ENCODE assay signal across 22 mouse cellular contexts in genomic region chr12:79272604-79273003, GRCm38 (mm10). TPM values are rescaled to one million over a fixed set of nuclear protein-coding genes. Genes with fewer than 3 reads are reported as not detected.
DNase-seq lines count a peak whose midpoint lies in the region; ATAC-seq and TF ChIP-seq lines count a peak whose summit lies in the region.
"Had no signal": no experiment of that assay in that cellular context is flagged by ENCODE, and none has a peak within 500 bp of the region (broad histone marks: within the 10 kb centered on the region; RNA-seq: fewer than 3 reads in every experiment).

No protein-coding gene starts in this region.

- H3K27me3 ChIP-seq in liver, embryonic 13.5 days = no peaks in the 10 kb centered on the region
- H3K27me3 ChIP-seq in liver, embryonic 16.5 days (ENCODE audit: control insufficient read depth, insufficient read depth, low read depth, low read length) = no peaks in the 10 kb centered on the region
- H3K27me3 ChIP-seq in cerebellum, adult 2 months (ENCODE audit: control insufficient read depth, insufficient read depth, low read length) = no peaks in the 10 kb centered on the region
- H3K27me3 ChIP-seq: forebrain, embryonic 13.5 days; heart, embryonic 13.5 days; hindbrain, embryonic 12.5 days; hindbrain, embryonic 15.5 days had no signal

- H3K27ac ChIP-seq in liver, embryonic 13.5 days = no peak overlapping the region
- H3K27ac ChIP-seq in liver, embryonic 16.5 days (ENCODE audit: low read length) = peak overlapping the region; percentile 38; the same call in 1 of the 2 replicates
- no peak overlapping the region for H3K27ac ChIP-seq in cerebellum, adult 2 months (ENCODE audit: insufficient read depth, low read length)
- H3K27ac ChIP-seq: forebrain, embryonic 10.5 days; forebrain, embryonic 13.5 days; heart, embryonic 13.5 days; hindbrain, embryonic 12.5 days; hindbrain, embryonic 15.5 days had no signal

- no peak overlapping the region for H3K9ac ChIP-seq in liver, embryonic 13.5 days
- H3K9ac ChIP-seq in liver, embryonic 16.5 days (ENCODE audit: low read depth, low read length) = no peak overlapping the region
- H3K9ac ChIP-seq: forebrain, embryonic 13.5 days; heart, embryonic 13.5 days; hindbrain, embryonic 12.5 days; hindbrain, embryonic 15.5 days had no signal

- DNase-seq in heart, adult 11 months = peak; percentile 70
- DNase-seq in heart, postnatal 25 days (ENCODE audit: low spot score) = no peak
- no peak for DNase-seq in liver, embryonic 13.5 days
- DNase-seq in cerebellum, adult 2 months = no peak
- DNase-seq: adrenal gland, adult 8-10 months; adrenal gland, postnatal 25 days; cerebellum, adult 11-12 months; cerebellum, adult 9-10 months; cerebellum, postnatal 14 days; gastrocnemius, postnatal 10 days; gastrocnemius, postnatal 36 days; heart, adult 18-20 months; heart, postnatal 14 days had no signal

- peaks cover 3% of the 10 kb centered on the region; the same call in 1 of the 2 replicates for H3K4me1 ChIP-seq in liver, embryonic 13.5 days (replicated peaks)
- H3K4me1 ChIP-seq in liver, embryonic 16.5 days (ENCODE audit: control insufficient read depth, low read depth, low read length) = no peaks in the 10 kb centered on the region; the same call in none of the 2 replicates
- no peaks in the 10 kb centered on the region for H3K4me1 ChIP-seq in cerebellum, adult 2 months (ENCODE audit: control insufficient read depth, insufficient read depth, low read length)
- H3K4me1 ChIP-seq: forebrain, embryonic 10.5 days; forebrain, embryonic 13.5 days; heart, embryonic 13.5 days; hindbrain, embryonic 12.5 days; hindbrain, embryonic 15.5 days had no signal

- no peak for TF ChIP-seq CTCF in cerebellum, adult 2 months (IDR thresholded peaks at IDR 0.05; ENCODE audit: borderline replicate concordance, insufficient read depth, low read depth, low read length)

- TF ChIP-seq POLR2A in cerebellum, adult 2 months (IDR thresholded peaks at IDR 0.05; ENCODE audit: borderline replicate concordance, insufficient read depth, low read length) = no peak

- H3K4me2 ChIP-seq in liver, embryonic 13.5 days = no peak overlapping the region
- no peak overlapping the region for H3K4me2 ChIP-seq in liver, embryonic 16.5 days (ENCODE audit: low read depth, low read length)
- H3K4me2 ChIP-seq: forebrain, embryonic 13.5 days; heart, embryonic 13.5 days; hindbrain, embryonic 12.5 days; hindbrain, embryonic 15.5 days had no signal

- no peak overlapping the region for H3K4me3 ChIP-seq in liver, embryonic 13.5 days (replicated peaks)
- no peak overlapping the region for H3K4me3 ChIP-seq in liver, embryonic 16.5 days (ENCODE audit: low read depth, low read length)
- H3K4me3 ChIP-seq in cerebellum, adult 2 months (replicated peaks; ENCODE audit: insufficient read depth, low read depth, low read length) = no peak overlapping the region
- H3K4me3 ChIP-seq: forebrain, embryonic 10.5 days; forebrain, embryonic 13.5 days; heart, embryonic 13.5 days; hindbrain, embryonic 12.5 days; hindbrain, embryonic 15.5 days had no signal

- ATAC-seq in liver, embryonic 13.5 days (ENCODE audit: low read depth) = peak; percentile 60
- ATAC-seq in liver, embryonic 16.5 days (ENCODE audit: low read depth) = peak; percentile 89
- no peak for ATAC-seq in granulocyte monocyte progenitor cell, adult 5-6 weeks (replicated peaks; ENCODE audit: poor library complexity, severe bottlenecking)
- ATAC-seq: activated CD4-positive, CD25-positive, alpha-beta regulatory T cell, adult 4 months; forebrain, embryonic 13.5 days; forebrain, embryonic 16.5 days had no signal

- intact Hi-C loops in heart, postnatal 25 days (cut with DNase I) = no loop called here

- WGBS in liver, embryonic 13.5 days (ENCODE audit: insufficient replicate concordance) = 62% methylated on average over 4 of the region's 4 CpGs
- 66% methylated on average over 4 of the region's 4 CpGs for WGBS in liver, embryonic 16.5 days (ENCODE audit: insufficient replicate concordance)
- 86% methylated on average over 4 of the region's 4 CpGs for WGBS in cerebellum, adult 2 months

- H3K36me3 ChIP-seq in liver, embryonic 13.5 days = peaks cover 90% of the 10 kb centered on the region
- peaks cover 34% of the 10 kb centered on the region for H3K36me3 ChIP-seq in liver, embryonic 16.5 days (ENCODE audit: control insufficient read depth, insufficient read depth)

- H3K9me3 ChIP-seq in liver, embryonic 13.5 days (replicated peaks) = no peaks in the 10 kb centered on the region
- H3K9me3 ChIP-seq in liver, embryonic 16.5 days (replicated peaks; ENCODE audit: control insufficient read depth, low read length) = no peaks in the 10 kb centered on the region
- H3K9me3 ChIP-seq: forebrain, embryonic 10.5 days; forebrain, embryonic 13.5 days; heart, embryonic 13.5 days; hindbrain, embryonic 12.5 days; hindbrain, embryonic 15.5 days had no signal

RNA-seq across cellular contexts. Expression of gene Zfyve26, which starts 23.5 kb away (rescaled TPM):
- 10 to 100 TPM; 15.8 to 16.7 TPM for total RNA-seq in heart, postnatal 25 days (2021)
- polyA plus RNA-seq in liver, embryonic 13.5 days (2015; fragmentation: Nextera tagmentation; extraction: Ambion mirVana) = 6.3 and 6.6 TPM in 2 replicates
- 10.3 and 10.7 TPM in 2 replicates for polyA plus RNA-seq in liver, embryonic 16.5 days (2015; fragmentation: Nextera tagmentation; extraction: Ambion mirVana)
- polyA plus RNA-seq in cerebellum, adult 2 months (2012; rRNA removed) = 32.1 and 38.4 TPM in 2 replicates
- total RNA-seq in granulocyte monocyte progenitor cell, adult 5-6 weeks (2014; fragmentation: Nextera tagmentation) = 21.4 and 52.9 TPM in 2 replicates
- total RNA-seq in granulocyte monocyte progenitor cell, adult 5-6 weeks (2017) = 12.2 and 15.8 TPM in 2 replicates

RNA-seq across cellular contexts. Expression of gene Rad51b, which starts 24.5 kb away (rescaled TPM):
- under 1 TPM; 0.68 to 0.84 TPM for total RNA-seq in heart, postnatal 25 days (2021)
- polyA plus RNA-seq in liver, embryonic 13.5 days (2015; fragmentation: Nextera tagmentation; extraction: Ambion mirVana) = 5.2 and 5.5 TPM in 2 replicates
- polyA plus RNA-seq in liver, embryonic 16.5 days (2015; fragmentation: Nextera tagmentation; extraction: Ambion mirVana) = 4.4 and 4.8 TPM in 2 replicates
- 0.23 and 0.44 TPM in 2 replicates for polyA plus RNA-seq in cerebellum, adult 2 months (2012; rRNA removed)
- 10.8 and 21.0 TPM in 2 replicates for total RNA-seq in granulocyte monocyte progenitor cell, adult 5-6 weeks (2014; fragmentation: Nextera tagmentation)
- 19.0 and 24.4 TPM in 2 replicates for total RNA-seq in granulocyte monocyte progenitor cell, adult 5-6 weeks (2017)
